Mouse (Mus musculus) embryonic facial prominence, embryonic 12.5 days (tissue): ENCODE data around the gene Ankrd50. TPM values are rescaled to one million over a fixed set of nuclear protein-coding genes. Genes with fewer than 3 reads are reported as not detected.

Experiments
- ATAC-seq: fragments of 200-750 bp; cut with Nextera tagmentation; 2 replicates; pipeline ENCODE4 v1.8.0; 2017; ENCODE audit not compliant: insufficient number of reproducible peaks, insufficient read depth, low FRiP score, low TSS enrichment
- H3K27ac ChIP-seq: fragments of 300-500 bp; sonication (generic); 2 replicates; pipeline ENCODE4 v1.5.1; 2016; ENCODE audit warnings: mild to moderate bottlenecking
- H3K27me3 ChIP-seq: fragments of 300-500 bp; sonication (generic); 2 replicates; pipeline ENCODE4 v1.6.1; 2016; ENCODE audit warnings: mild to moderate bottlenecking, moderate library complexity
- H3K36me3 ChIP-seq: fragments of 300-500 bp; sonication (generic); 2 replicates; pipeline ENCODE4 v1.6.1; 2016; ENCODE audit warnings: mild to moderate bottlenecking
- H3K4me1 ChIP-seq: fragments of 300-500 bp; sonication (generic); 2 replicates; pipeline ENCODE4 v1.6.1; 2016
- H3K4me2 ChIP-seq: fragments of 300-500 bp; sonication (generic); replicated peaks from 2 replicates; pipeline ENCODE4 v1.6.1; 2016; ENCODE audit warnings: mild to moderate bottlenecking, moderate library complexity
- H3K4me3 ChIP-seq: fragments of 300-500 bp; sonication (generic); 2 replicates; pipeline ENCODE4 v1.5.1; 2016; ENCODE audit warnings: mild to moderate bottlenecking
- H3K9ac ChIP-seq: fragments of 300-500 bp; sonication (generic); 2 replicates; pipeline ENCODE4 v1.6.1; 2016; ENCODE audit warnings: mild to moderate bottlenecking, moderate library complexity
- H3K9me3 ChIP-seq: fragments of 300-500 bp; sonication (generic); 2 replicates; pipeline ENCODE4 v1.6.1; 2016; ENCODE audit warnings: mild to moderate bottlenecking, moderate library complexity
- WGBS: fragments of 180-500 bp; shearing (Covaris S2); methylation state at CpG from one replicate; pipeline ENCODE4 v1.1.7; 2016; 5-methylcytosine and 5-hydroxymethylcytosine counted together
- polyA plus RNA-seq: library from polyadenylated mRNA; unstranded; fragments of >200 nt; fragmentation: Nextera tagmentation; extraction: Ambion mirVana; gene quantifications from 2 replicates; pipeline ENCODE4 v1.2.1, GENCODE M21; 2016

Gene Ankrd50
- polyA plus RNA-seq, result 30.1 and 31.1 TPM in 2 replicates

DNA sequence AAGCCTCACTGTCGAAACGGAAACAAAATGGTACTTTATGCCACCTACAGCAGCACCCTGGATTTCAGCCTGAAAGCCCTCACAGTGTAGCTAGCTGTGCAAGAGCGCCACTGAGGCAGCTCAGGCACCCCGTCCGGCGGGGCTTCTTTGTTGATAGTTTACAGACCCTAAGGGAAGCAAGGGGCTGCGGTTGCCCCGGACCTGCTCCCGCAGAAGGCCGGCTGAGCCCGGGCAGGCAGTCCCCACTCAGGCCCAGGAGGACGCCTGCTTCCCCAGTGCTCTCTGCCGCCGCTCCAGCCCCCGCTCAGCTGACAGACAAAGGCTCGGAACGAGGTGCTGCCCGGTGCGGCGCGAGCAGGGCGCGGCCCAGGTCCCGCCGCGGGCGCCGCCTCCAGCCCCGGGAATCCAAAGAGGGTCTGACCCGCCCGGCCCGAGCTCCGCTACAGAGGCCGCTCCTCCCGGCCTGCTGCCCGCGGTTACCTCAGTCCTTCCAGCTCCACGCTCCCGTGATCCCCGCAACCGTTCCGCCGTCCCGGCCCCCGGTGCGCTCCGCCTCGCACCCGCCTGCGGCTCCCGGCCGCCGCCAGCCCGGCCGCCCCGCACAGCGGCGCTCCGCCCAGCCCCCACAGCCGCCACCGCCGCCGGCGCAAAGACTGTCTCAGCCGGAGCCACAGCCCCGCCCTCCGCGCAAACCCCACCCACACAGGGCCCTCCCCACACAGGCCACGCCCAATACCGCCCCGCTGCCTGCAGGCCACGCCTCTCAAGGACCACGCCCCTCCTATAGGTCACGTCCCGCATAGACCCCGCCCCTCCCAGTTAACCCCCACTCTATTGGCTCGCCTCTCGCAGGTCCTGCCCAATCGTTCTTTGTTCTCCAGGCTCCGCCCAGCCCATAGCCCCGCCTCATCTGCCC lies at the start of gene Ankrd50:
Gene Ankrd50, minus strand, starts transcription at position 654 of the 916 bp plus-strand sequence.
- peak; percentile 91 for ATAC-seq
- Histone ChIP-seq H3K9ac (peak within 1 kb of the TSS; percentile 87), H3K27me3 (no peaks in the 10 kb centered on the region), H3K36me3 (peaks cover 11% of the 10 kb centered on the region), H3K9me3 (no peaks in the 10 kb centered on the region), H3K4me2 (peak within 1 kb of the TSS; percentile 78), H3K27ac (peak within 1 kb of the TSS; percentile 92), H3K4me3 (peak within 1 kb of the TSS; percentile 71), H3K4me1 (peaks cover 36% of the 10 kb centered on the region)
- under 1% methylated on average over 62 of the region's 81 CpGs for WGBS

DNA sequence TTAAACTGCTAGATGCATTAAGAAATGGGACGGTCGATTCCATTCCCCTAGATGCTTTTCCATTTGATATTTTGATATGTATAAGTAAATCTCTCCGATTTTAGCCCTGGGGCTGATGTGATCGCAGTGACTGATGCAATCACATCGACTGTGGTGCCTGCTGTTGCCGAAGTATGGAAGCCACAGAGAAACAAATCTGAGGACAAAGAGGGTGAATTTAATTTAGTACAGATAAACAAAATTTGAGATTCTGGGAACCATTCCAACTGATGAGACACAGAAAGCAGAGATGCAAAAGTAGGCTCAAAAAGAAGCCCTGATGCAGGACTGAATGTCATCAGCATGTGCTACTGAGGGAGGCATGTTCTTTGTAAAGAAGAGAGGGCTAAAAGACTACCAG lies 49.6 kb upstream of the Ankrd50 start:
- ATAC-seq, result no peak
- Histone ChIP-seq H3K9ac (no peak overlapping the region), H3K36me3 (no peaks in the 10 kb centered on the region), H3K27me3 (no peaks in the 10 kb centered on the region), H3K4me3 (no peak overlapping the region), H3K4me1 (peaks cover 5% of the 10 kb centered on the region; the same call in 1 of the 2 replicates), H3K9me3 (no peaks in the 10 kb centered on the region), H3K27ac (no peak overlapping the region), H3K4me2 (no peak overlapping the region)
- WGBS, result 50% methylated on average over 6 of the region's 6 CpGs

DNA sequence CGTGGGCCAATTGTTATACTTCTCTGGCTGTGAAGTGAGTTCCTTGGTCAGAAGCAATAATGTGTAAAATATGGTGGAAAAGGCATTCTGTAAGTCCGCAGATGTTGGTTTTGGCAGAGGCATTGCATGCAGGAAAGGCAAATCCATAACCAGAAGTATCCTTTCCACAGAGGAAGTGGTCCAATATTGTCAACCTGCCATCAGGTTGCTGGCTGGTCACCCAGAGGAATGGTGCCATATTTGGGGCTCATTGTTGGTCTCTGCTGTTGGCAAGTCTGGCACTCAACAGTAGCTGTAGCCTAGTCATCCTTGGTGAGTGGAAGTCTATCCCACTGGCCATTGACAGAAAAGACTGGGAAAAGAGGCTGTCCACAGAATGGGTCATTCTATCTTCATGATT lies 35.8 kb upstream of the Ankrd50 start:
- WGBS, result 70% methylated on average over 2 of the region's 2 CpGs
- no peak overlapping the region for H3K9ac ChIP-seq

DNA sequence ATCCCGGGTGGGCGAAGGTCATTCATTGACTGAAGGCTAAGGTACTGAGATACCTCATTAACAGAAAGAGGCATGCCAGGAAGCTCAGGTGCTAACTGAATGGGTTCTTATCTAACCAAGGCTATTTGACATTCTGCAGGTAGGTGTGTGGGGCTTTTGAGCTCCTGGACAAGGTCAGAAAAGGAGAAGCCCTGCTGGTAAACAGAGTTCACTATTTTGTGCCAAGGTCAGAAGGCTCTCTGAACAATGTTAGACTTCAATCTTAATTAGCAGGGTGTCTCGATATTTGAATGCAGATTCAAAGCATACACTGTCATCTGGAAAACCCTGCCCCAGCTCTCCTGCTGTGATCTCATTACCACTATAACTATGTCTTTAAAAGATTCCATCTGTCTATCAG lies 35.3 kb upstream of the Ankrd50 start:
- H3K27me3 ChIP-seq, result no peaks in the 10 kb centered on the region
- no peak for ATAC-seq
- 75% methylated on average over 3 of the region's 3 CpGs for WGBS
- H3K4me1 ChIP-seq, result no peaks in the 10 kb centered on the region
- no peak overlapping the region for H3K9ac ChIP-seq
- H3K4me3 ChIP-seq, result no peak overlapping the region
- no peak overlapping the region for H3K27ac ChIP-seq
- H3K4me2 ChIP-seq, result no peak overlapping the region
- H3K36me3 ChIP-seq, result no peaks in the 10 kb centered on the region
- no peaks in the 10 kb centered on the region for H3K9me3 ChIP-seq

More for the DNA sequence above, 35.8 kb upstream of the Ankrd50 start:
- no peaks in the 10 kb centered on the region for H3K4me1 ChIP-seq
- H3K27me3 ChIP-seq, result no peaks in the 10 kb centered on the region
- no peak overlapping the region for H3K4me2 ChIP-seq
- ATAC-seq, result no peak
- no peaks in the 10 kb centered on the region for H3K9me3 ChIP-seq
- H3K27ac ChIP-seq, result no peak overlapping the region
- no peaks in the 10 kb centered on the region for H3K36me3 ChIP-seq
- H3K4me3 ChIP-seq, result no peak overlapping the region

DNA sequence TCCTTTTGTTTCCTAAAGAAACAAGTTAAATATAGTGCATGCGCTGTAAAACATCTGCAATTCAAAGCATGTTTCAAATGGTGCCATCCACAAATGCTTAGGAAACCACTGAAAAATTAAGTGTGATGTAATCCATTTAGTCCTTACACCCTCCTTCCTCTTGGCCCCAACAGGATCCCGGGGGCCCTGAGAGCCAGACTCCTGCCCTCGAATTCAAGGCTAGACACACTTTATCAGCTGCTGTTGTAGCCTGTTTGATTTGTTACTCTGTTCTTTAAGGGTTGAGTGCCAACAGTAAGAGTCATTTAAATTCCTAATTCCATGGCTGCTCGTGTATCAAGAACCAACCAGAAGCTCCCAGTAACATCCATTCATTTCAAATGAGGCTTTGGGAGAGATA lies 19.0 kb upstream of the Ankrd50 start:
- Histone ChIP-seq H3K9ac (no peak overlapping the region), H3K4me1 (no peaks in the 10 kb centered on the region), H3K27me3 (no peaks in the 10 kb centered on the region), H3K4me3 (no peak overlapping the region), H3K9me3 (no peaks in the 10 kb centered on the region), H3K36me3 (no peaks in the 10 kb centered on the region), H3K27ac (no peak overlapping the region), H3K4me2 (no peak overlapping the region)
- ATAC-seq, result no peak
- WGBS, result 72% methylated on average over 4 of the region's 4 CpGs

DNA sequence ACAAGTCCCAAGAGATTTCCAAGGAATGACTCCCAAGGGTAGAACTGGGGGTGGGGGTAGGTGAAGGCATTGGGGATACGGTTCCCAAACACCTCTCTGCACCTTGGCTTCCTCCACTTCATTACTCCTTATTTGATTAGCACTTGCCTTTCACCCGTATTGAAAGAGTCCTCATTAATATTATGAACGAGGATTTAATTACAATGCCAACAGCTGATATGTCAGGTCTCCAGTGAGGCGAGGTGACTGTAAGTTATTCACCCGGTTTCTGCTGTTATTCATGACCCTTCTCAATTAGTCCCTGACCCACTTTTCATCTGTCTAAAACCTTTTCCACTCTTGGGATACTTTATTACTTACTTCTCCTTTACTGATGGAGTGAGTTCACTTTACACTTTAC lies 17.5 kb upstream of the Ankrd50 start:
- Histone ChIP-seq H3K4me3 (no peak overlapping the region), H3K36me3 (no peaks in the 10 kb centered on the region), H3K4me2 (no peak overlapping the region), H3K27ac (no peak overlapping the region), H3K9ac (no peak overlapping the region), H3K27me3 (no peaks in the 10 kb centered on the region), H3K4me1 (no peaks in the 10 kb centered on the region), H3K9me3 (no peaks in the 10 kb centered on the region)
- ATAC-seq, result no peak
- 64% methylated on average over 5 of the region's 5 CpGs for WGBS

DNA sequence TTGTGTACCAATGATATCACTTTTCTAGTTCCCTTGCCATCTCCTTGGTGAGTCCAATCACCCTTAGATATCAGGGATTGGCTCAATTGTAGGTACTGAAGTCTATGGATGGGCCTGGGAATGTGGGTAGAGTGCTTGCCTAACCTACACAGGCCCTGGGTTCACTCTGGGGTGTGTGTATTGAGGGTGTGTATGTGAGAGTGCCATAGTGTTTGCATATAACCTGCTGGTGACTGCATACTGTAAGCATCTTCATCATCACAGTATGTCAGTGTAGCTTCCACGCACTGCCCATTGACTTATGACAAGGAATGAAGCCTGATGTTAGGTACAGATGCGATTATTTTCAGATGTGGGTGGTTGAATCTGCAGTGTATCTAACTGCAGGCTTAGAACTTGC lies 17.1 kb upstream of the Ankrd50 start:
- Histone ChIP-seq H3K9me3 (no peaks in the 10 kb centered on the region), H3K4me2 (no peak overlapping the region), H3K36me3 (no peaks in the 10 kb centered on the region), H3K4me3 (no peak overlapping the region), H3K4me1 (no peaks in the 10 kb centered on the region), H3K9ac (no peak overlapping the region), H3K27me3 (no peaks in the 10 kb centered on the region), H3K27ac (no peak overlapping the region)
- no peak for ATAC-seq
- WGBS, result 93% methylated on average over 2 of the region's 2 CpGs

DNA sequence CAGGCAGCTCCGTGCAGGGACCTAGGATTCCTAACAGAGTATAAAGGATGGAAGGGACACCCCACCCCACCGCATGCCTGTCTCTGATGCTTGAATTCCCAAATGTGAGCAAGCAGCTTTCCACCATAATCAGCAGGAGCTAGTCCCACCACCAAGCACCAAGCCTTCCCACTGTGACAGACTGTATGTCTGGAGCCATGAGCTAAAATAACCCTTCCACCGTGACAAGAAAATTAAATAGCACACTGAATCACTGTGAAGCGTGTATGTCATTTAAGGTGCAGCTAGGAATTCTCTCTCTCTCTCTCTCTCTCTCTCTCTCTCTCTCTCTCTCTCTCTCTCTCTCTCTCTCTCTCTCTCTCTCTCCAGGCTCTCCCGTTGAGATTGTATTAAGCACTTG lies 16.7 kb upstream of the Ankrd50 start:
- 68% methylated on average over 5 of the region's 5 CpGs for WGBS
- no peak for ATAC-seq
- no peaks in the 10 kb centered on the region for H3K36me3 ChIP-seq
- no peak overlapping the region for H3K4me3 ChIP-seq
- no peaks in the 10 kb centered on the region for H3K9me3 ChIP-seq
- no peak overlapping the region for H3K9ac ChIP-seq
- no peak overlapping the region for H3K4me2 ChIP-seq
- H3K27ac ChIP-seq, result no peak overlapping the region
- H3K4me1 ChIP-seq, result no peaks in the 10 kb centered on the region
- no peaks in the 10 kb centered on the region for H3K27me3 ChIP-seq

DNA sequence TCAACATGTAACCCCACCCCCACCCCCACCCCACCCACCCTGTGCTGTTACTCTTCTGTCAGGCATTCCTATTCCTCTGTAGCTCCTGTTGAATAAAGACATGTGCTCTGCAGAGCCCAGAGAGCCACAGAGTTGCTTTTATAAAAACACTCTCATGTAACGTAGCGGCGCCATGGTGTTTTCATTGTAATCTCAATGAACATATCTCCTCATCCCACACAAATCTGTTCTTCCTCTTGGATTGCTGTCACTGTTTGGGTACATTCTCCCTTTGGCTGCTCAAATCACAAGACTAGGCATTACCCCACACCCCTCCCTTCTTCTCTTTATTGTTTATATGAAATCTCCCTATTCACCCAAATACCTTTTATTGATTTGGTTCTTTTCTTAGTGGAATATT lies 13.9 kb upstream of the Ankrd50 start:
- H3K9ac ChIP-seq, result no peak overlapping the region
- H3K4me1 ChIP-seq, result no peaks in the 10 kb centered on the region
- H3K4me2 ChIP-seq, result no peak overlapping the region
- H3K27me3 ChIP-seq, result no peaks in the 10 kb centered on the region
- ATAC-seq, result no peak
- H3K9me3 ChIP-seq, result no peaks in the 10 kb centered on the region
- no peaks in the 10 kb centered on the region for H3K36me3 ChIP-seq
- H3K4me3 ChIP-seq, result no peak overlapping the region
- WGBS, result 69% methylated on average over 3 of the region's 3 CpGs
- no peak overlapping the region for H3K27ac ChIP-seq

DNA sequence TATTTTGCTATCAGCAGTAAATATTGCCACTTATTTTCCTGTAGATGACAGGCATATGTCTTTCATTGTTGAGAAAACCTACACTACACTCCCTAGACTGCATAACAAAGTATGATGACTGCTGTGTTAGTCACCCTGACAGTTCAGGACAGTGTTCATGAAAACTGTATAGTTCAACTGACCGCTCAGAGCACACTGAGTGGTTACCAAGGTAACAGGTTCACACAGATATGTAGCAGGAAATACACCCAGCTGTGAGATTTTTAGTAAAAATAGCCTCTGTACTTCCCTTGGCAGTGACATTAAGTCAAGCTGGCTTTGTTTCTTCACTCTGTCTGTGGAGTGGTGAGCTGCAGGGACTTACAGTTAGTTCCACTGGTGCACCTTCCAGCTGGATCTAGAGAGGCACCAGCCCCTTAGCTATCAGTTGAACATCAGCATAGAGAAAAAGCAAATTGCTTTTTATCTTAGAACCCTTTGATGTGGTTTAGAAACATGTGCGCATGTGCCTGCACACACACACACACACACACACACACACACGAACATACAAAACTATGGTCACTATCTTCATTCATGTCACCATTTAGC lies 12.2 kb upstream of the Ankrd50 start:
- no peaks in the 10 kb centered on the region for H3K36me3 ChIP-seq
- WGBS, result 80% methylated on average over 3 of the region's 3 CpGs

DNA sequence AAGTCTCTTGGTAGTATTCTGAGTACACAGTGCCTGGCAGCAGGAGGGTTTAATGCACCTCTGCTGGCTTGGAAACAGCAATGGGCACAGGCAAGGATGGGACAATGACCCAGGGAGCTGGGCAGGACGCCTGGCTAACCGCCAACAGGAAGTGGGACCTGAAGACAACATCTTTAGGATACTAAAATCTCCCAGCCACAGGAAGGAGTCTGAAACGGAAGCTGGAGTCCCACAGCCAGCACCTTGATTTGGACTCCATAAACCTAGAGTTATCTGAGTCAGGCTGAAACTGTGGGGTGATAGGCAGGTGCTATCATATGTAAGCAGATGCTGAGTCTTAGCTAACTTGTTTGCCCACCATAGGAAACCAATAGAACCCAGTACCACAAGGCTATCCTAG lies 7.1 kb upstream of the Ankrd50 start:
- Histone ChIP-seq H3K4me1 (no peaks in the 10 kb centered on the region), H3K27me3 (no peaks in the 10 kb centered on the region), H3K36me3 (no peaks in the 10 kb centered on the region), H3K9me3 (no peaks in the 10 kb centered on the region), H3K4me2 (no peak overlapping the region), H3K9ac (no peak overlapping the region), H3K27ac (no peak overlapping the region), H3K4me3 (no peak overlapping the region)
- WGBS, result 75% methylated on average over 3 of the region's 3 CpGs
- ATAC-seq, result no peak

More for the DNA sequence above, 12.2 kb upstream of the Ankrd50 start:
- no peak overlapping the region for H3K4me2 ChIP-seq
- H3K4me3 ChIP-seq, result no peak overlapping the region
- H3K27me3 ChIP-seq, result no peaks in the 10 kb centered on the region
- no peak overlapping the region for H3K9ac ChIP-seq
- no peaks in the 10 kb centered on the region for H3K4me1 ChIP-seq
- ATAC-seq, result no peak
- H3K27ac ChIP-seq, result no peak overlapping the region
- H3K9me3 ChIP-seq, result no peaks in the 10 kb centered on the region

DNA sequence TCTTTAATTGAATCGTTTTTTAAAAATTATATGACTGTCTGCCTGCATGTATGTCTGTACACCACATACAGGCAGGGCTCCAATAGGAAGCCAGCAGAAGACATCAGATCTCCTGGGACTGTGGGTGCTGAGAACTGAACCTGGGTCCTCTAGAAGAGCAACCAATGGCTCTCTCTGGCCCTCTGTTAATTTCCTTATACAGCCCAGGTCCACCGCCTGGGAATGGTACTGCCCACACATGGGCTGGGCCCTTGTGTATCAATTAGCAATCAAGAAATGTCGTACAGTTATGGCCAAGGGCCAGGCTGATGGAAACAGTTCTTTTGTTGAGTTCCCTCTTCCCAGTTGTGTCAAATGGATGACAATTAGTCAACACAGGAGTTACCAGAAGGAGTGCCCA lies 6.6 kb upstream of the Ankrd50 start:
- WGBS, result 82% methylated on average over 3 of the region's 3 CpGs
- H3K9ac ChIP-seq, result no peak overlapping the region
- ATAC-seq, result no peak

More for the DNA sequence above, 6.6 kb upstream of the Ankrd50 start:
- Histone ChIP-seq H3K36me3 (no peaks in the 10 kb centered on the region), H3K27me3 (no peaks in the 10 kb centered on the region), H3K4me3 (no peak overlapping the region), H3K4me2 (no peak overlapping the region), H3K9me3 (no peaks in the 10 kb centered on the region), H3K27ac (no peak overlapping the region), H3K4me1 (no peaks in the 10 kb centered on the region)
